Mouse (Mus musculus): ENCODE measurements around the gene Ncln. TPM values are rescaled to one million over a fixed set of nuclear protein-coding genes. Genes with fewer than 3 reads are reported as not detected.

Ncln gene
- polyA plus RNA-seq, 1 experiment from 2014 or later, result 56.1 TPM

DNA sequence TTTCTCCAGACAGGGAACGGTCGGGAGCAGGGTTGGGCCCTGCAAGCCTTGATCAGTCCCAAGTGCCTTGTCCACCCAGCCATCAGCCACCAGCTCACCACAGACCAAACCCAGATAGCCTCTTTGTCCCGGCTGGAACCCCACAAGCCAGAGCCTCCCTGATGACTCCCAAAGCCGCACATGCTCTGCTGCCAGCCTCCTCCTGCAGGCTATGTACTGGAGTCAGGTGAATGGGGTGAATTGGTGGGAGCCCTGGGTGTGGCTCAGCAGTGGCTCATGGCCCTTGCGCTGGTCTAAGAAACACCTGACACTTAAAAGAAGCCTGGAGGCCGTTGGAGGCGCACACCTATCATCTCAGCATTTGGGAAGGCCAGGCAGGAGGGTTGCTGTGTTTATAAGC lies 33.3 kb downstream of the Ncln start:
- ATAC-seq (replicated peaks; ENCODE audit: low FRiP score, low read depth) (no peak), DNase-seq (ENCODE audit: low spot score) (no peak)
- Histone ChIP-seq H3K9me3 (replicated peaks; ENCODE audit: low read length) (no peaks in the 10 kb centered on the region), H3K36me3 (ENCODE audit: insufficient read depth, low read length) (no peaks in the 10 kb centered on the region), H3K9ac (ENCODE audit: low read depth, low read length) (no peak overlapping the region), H3K27me3 (ENCODE audit: insufficient read depth, low read length) (peaks cover 49% of the 10 kb centered on the region), H3K27ac (no peak overlapping the region), H3K4me3 (replicated peaks; ENCODE audit: low read depth, low read length) (no peak overlapping the region), H3K4me1 (replicated peaks; ENCODE audit: insufficient read depth, low read length) (peaks cover 9% of the 10 kb centered on the region), H3K4me2 (ENCODE audit: low read length) (no peak overlapping the region)
- 72% methylated on average over 7 of the region's 7 CpGs for WGBS
- no peak for TF ChIP-seq CTCF (IDR thresholded peaks at IDR 0.05; ENCODE audit: low read depth)

DNA sequence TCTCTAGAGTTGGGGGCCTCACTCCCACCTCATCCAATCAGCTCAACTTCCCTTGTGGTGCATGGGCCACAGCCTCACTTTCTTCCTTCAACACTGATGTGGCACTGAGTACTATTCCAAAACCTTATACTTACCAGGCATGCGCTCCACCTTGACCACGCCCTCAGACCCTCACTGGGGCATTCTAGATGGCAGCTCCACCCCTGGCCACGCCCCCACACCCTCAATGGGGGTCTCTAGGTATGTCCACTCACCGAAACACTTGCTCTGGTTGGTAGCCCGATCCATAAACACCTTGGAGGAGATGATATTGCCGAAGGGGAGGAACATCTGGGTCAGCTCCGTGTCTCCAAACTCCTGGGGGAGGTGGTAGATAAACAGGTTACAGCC lies 33.8 kb downstream of the Ncln start:
- H3K36me3 ChIP-seq (ENCODE audit: insufficient read depth, low read length), result no peaks in the 10 kb centered on the region
- H3K4me3 ChIP-seq (replicated peaks; ENCODE audit: low read depth, low read length), result no peak overlapping the region
- 35% methylated on average over 7 of the region's 7 CpGs for WGBS
- no peak overlapping the region for H3K27ac ChIP-seq
- H3K4me1 ChIP-seq (replicated peaks; ENCODE audit: insufficient read depth, low read length), result peaks cover 9% of the 10 kb centered on the region
- H3K4me2 ChIP-seq (ENCODE audit: low read length), result peak overlapping the region; percentile 27; the same call in 1 of the 2 replicates
- no peak for ATAC-seq (replicated peaks; ENCODE audit: low FRiP score, low read depth)
- H3K9me3 ChIP-seq (replicated peaks; ENCODE audit: low read length), result no peaks in the 10 kb centered on the region
- H3K27me3 ChIP-seq (ENCODE audit: insufficient read depth, low read length), result peaks cover 54% of the 10 kb centered on the region
- no peak overlapping the region for H3K9ac ChIP-seq (ENCODE audit: low read depth, low read length)
- no peak for DNase-seq (ENCODE audit: low spot score)
- no peak for TF ChIP-seq CTCF (IDR thresholded peaks at IDR 0.05; ENCODE audit: low read depth)

DNA sequence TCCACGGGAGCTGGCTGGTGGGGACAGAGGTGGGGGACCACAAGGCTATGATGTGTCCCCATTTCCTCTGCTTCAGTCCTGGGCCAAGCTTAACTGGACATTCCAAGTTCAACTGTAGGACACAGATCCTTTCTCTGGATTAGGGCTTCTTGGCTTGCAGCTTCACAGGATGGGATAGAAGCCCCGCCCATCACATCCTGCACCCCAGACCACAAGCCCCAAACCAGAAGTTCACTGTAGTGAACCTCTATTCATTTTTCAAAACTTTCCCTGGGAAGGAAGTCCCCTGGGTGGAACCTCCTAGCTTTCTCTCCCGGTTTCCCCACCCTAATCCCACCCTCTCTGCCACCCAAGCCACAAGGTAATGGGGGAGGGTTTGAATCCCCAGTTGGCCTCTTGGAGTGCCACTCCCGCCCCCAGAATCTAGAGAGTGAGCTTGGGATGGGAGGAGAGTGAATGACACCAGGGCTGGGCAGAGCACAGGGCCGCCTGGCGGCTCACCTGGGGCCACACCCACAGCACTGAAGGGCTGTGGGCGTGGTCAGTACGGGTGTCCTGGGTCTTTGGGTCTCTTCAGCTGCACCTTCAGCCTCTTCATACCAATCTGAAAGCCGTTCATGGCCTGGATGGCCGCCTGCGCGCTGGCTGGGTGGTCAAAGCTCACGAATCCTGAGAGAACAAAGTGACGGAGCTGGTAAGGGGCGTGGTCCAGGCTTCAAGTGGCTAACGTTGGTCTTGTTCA lies 34.3 kb downstream of the Ncln start:
- no peak for DNase-seq (ENCODE audit: low spot score)
- Histone ChIP-seq H3K4me2 (ENCODE audit: low read length) (peak overlapping the region; percentile 27; the same call in 1 of the 2 replicates), H3K4me3 (replicated peaks; ENCODE audit: low read depth, low read length) (no peak overlapping the region)

GRCm38 (mm10) chr10:81460951-81461350 lies 35.2 kb downstream of the Ncln start:
- DNase-seq (ENCODE audit: low spot score) (no peak), ATAC-seq (replicated peaks; ENCODE audit: low FRiP score, low read depth) (no peak)
- H3K9ac ChIP-seq (ENCODE audit: low read depth, low read length), result no peak overlapping the region
- no peak overlapping the region for H3K27ac ChIP-seq
- no peak overlapping the region for H3K4me2 ChIP-seq (ENCODE audit: low read length)
- no peak overlapping the region for H3K4me3 ChIP-seq (replicated peaks; ENCODE audit: low read depth, low read length)
- 41% methylated on average over 11 of the region's 11 CpGs for WGBS
- H3K4me1 ChIP-seq (replicated peaks; ENCODE audit: insufficient read depth, low read length), result peaks cover 9% of the 10 kb centered on the region
- H3K27me3 ChIP-seq (ENCODE audit: insufficient read depth, low read length), result peaks cover 55% of the 10 kb centered on the region
- no peaks in the 10 kb centered on the region for H3K9me3 ChIP-seq (replicated peaks; ENCODE audit: low read length)
- no peak for TF ChIP-seq CTCF (IDR thresholded peaks at IDR 0.05; ENCODE audit: low read depth)
- no peaks in the 10 kb centered on the region for H3K36me3 ChIP-seq (ENCODE audit: insufficient read depth, low read length)

More for the DNA sequence above, 34.3 kb downstream of the Ncln start:
- H3K4me1 ChIP-seq (replicated peaks; ENCODE audit: insufficient read depth, low read length), result peaks cover 9% of the 10 kb centered on the region
- 5% methylated on average over 16 of the region's 16 CpGs for WGBS
- TF ChIP-seq CTCF (IDR thresholded peaks at IDR 0.05; ENCODE audit: low read depth), result no peak
- H3K9ac ChIP-seq (ENCODE audit: low read depth, low read length), result no peak overlapping the region
- H3K36me3 ChIP-seq (ENCODE audit: insufficient read depth, low read length), result no peaks in the 10 kb centered on the region
- H3K9me3 ChIP-seq (replicated peaks; ENCODE audit: low read length), result no peaks in the 10 kb centered on the region
- no peak for ATAC-seq (replicated peaks; ENCODE audit: low FRiP score, low read depth)
- peaks cover 55% of the 10 kb centered on the region for H3K27me3 ChIP-seq (ENCODE audit: insufficient read depth, low read length)
- H3K27ac ChIP-seq, result no peak overlapping the region

DNA sequence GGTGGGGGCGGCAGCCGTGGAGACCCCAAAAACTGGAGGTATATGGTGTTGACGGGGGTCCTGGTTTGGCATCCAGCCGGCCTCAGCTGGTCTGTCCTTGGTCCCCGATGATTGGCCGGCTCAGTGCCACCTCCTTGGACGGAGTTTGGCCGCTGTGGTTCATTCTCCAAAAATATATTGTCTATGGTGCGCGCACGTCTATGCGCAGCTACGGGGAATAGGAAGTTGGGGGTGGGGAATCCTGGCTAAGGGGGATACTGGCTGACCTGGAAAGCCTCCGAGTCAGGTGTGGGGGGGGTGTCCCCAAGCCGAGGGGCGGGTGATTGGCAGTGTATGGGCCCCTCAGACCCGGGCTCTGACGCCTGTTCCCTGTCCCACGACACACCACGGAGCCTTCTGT lies 35.7 kb downstream of the Ncln start:
- no peak for DNase-seq (ENCODE audit: low spot score)
- no peak for TF ChIP-seq CTCF (IDR thresholded peaks at IDR 0.05; ENCODE audit: low read depth)
- peaks cover 52% of the 10 kb centered on the region for H3K27me3 ChIP-seq (ENCODE audit: insufficient read depth, low read length)
- no peak overlapping the region for H3K4me3 ChIP-seq (replicated peaks; ENCODE audit: low read depth, low read length)
- no peak overlapping the region for H3K4me2 ChIP-seq (ENCODE audit: low read length)
- ATAC-seq (replicated peaks; ENCODE audit: low FRiP score, low read depth), result no peak
- H3K27ac ChIP-seq, result no peak overlapping the region
- WGBS, result 28% methylated on average over 20 of the region's 20 CpGs
- peaks cover 9% of the 10 kb centered on the region for H3K4me1 ChIP-seq (replicated peaks; ENCODE audit: insufficient read depth, low read length)
- no peak overlapping the region for H3K9ac ChIP-seq (ENCODE audit: low read depth, low read length)
- H3K9me3 ChIP-seq (replicated peaks; ENCODE audit: low read length), result no peaks in the 10 kb centered on the region
- no peaks in the 10 kb centered on the region for H3K36me3 ChIP-seq (ENCODE audit: insufficient read depth, low read length)

DNA sequence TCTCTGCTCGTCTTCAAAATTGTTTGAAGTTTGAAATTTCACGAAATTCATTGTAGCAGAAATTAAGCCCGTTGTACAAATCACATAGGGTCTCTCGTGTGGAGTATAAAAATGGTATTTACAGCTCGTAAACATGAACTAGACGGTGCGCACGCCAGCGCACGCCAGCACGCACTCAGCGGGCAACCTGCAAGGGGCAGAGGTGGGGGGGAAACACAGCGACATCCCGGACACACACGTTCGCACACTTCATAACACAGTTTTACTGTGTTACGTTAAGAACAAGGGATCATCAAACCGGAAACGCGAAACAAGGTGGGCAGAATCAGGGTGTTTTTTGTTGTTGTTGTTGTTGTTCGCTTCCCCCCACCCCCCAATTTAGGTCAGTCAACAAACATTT lies 36.8 kb downstream of the Ncln start:
- Histone ChIP-seq H3K27ac (no peak overlapping the region), H3K36me3 (ENCODE audit: insufficient read depth, low read length) (no peaks in the 10 kb centered on the region), H3K4me3 (replicated peaks; ENCODE audit: low read depth, low read length) (no peak overlapping the region), H3K9ac (ENCODE audit: low read depth, low read length) (no peak overlapping the region), H3K27me3 (ENCODE audit: insufficient read depth, low read length) (peaks cover 51% of the 10 kb centered on the region), H3K9me3 (replicated peaks; ENCODE audit: low read length) (no peaks in the 10 kb centered on the region), H3K4me1 (replicated peaks; ENCODE audit: insufficient read depth, low read length) (peaks cover 5% of the 10 kb centered on the region), H3K4me2 (ENCODE audit: low read length) (no peak overlapping the region)
- TF ChIP-seq CTCF (IDR thresholded peaks at IDR 0.05; ENCODE audit: low read depth), result no peak
- no peak for DNase-seq (ENCODE audit: low spot score)
- 76% methylated on average over 21 of the region's 21 CpGs for WGBS
- ATAC-seq (replicated peaks; ENCODE audit: low FRiP score, low read depth), result no peak
